Mouse (Mus musculus): ENCODE results near the gene Masp1. TPM values are rescaled to one million over a fixed set of nuclear protein-coding genes. Genes with fewer than 3 reads are reported as not detected.

The Masp1 gene
- polyA plus RNA-seq, 2 experiments: 12.4 to 14.2 TPM

GRCm38 (mm10) chr16:23516606-23517005 is 4.0 kb downstream of the Masp1 start:
- H3K9me3 ChIP-seq (ENCODE audit: control insufficient read depth, low read length): no peaks in the 10 kb centered on the region
- peaks cover 0 to 27% of the 10 kb centered on the region in 2 experiments; a peak in 2 of 4 replicates for H3K4me1 ChIP-seq (replicated peaks; ENCODE audit: control insufficient read depth in 2 of 2, insufficient read depth in 2 of 2, low read length in 1 of 2)
- no peaks in the 10 kb centered on the region for H3K36me3 ChIP-seq (replicated peaks; ENCODE audit: control insufficient read depth, insufficient read depth, low read depth)
- no peak overlapping the region for H3K4me2 ChIP-seq (ENCODE audit: low read depth)
- no peak overlapping the region for H3K27ac ChIP-seq
- no peak overlapping the region for H3K4me3 ChIP-seq (ENCODE audit: insufficient read depth in 1 of 2, low read depth in 2 of 2, low read length in 2 of 2)
- 46% methylated on average over 2 of the region's 2 CpGs for WGBS (ENCODE audit: insufficient replicate concordance)
- ATAC-seq (ENCODE audit: insufficient read depth) (no peak), DNase-seq (ENCODE audit: low read depth in 3 of 3, low spot score in 3 of 3) (no peak)
- H3K27me3 ChIP-seq (ENCODE audit: control insufficient read depth, insufficient read depth, low read length): no peaks in the 10 kb centered on the region
- TF ChIP-seq EP300 (IDR thresholded peaks at IDR 0.05; ENCODE audit: low read depth) (no peak), CTCF (IDR thresholded peaks at IDR 0.05; ENCODE audit: low read depth) (no peak)
- H3K9ac ChIP-seq (replicated peaks): no peak overlapping the region

GRCm38 (mm10) chr16:23515766-23516165 is 4.8 kb downstream of the Masp1 start:
- H3K4me1 ChIP-seq (replicated peaks; ENCODE audit: control insufficient read depth in 2 of 2, insufficient read depth in 2 of 2, low read length in 1 of 2): peaks cover 0 to 28% of the 10 kb centered on the region in 2 experiments; a peak in 2 of 4 replicates
- H3K9ac ChIP-seq (replicated peaks): no peak overlapping the region
- no peaks in the 10 kb centered on the region for H3K27me3 ChIP-seq (ENCODE audit: control insufficient read depth, insufficient read depth, low read length)
- H3K4me3 ChIP-seq (ENCODE audit: insufficient read depth in 1 of 2, low read depth in 2 of 2, low read length in 2 of 2): no peak overlapping the region
- H3K27ac ChIP-seq: no peak overlapping the region
- no peaks in the 10 kb centered on the region for H3K9me3 ChIP-seq (ENCODE audit: control insufficient read depth, low read length)
- 60% methylated on average over 3 of the region's 3 CpGs for WGBS (ENCODE audit: insufficient replicate concordance)
- peak; percentile 42 for ATAC-seq (ENCODE audit: insufficient read depth)
- no peak overlapping the region for H3K4me2 ChIP-seq (ENCODE audit: low read depth)
- no peak for TF ChIP-seq EP300 (IDR thresholded peaks at IDR 0.05; ENCODE audit: low read depth)
- no peak for TF ChIP-seq CTCF (IDR thresholded peaks at IDR 0.05; ENCODE audit: low read depth)
- H3K36me3 ChIP-seq (replicated peaks; ENCODE audit: control insufficient read depth, insufficient read depth, low read depth): no peaks in the 10 kb centered on the region
- DNase-seq (ENCODE audit: low read depth in 3 of 3, low spot score in 3 of 3): no peak

GRCm38 (mm10) chr16:23513401-23513800 is 7.2 kb downstream of the Masp1 start:
- Histone ChIP-seq H3K4me1 (replicated peaks; ENCODE audit: control insufficient read depth in 2 of 2, insufficient read depth in 2 of 2, low read length in 1 of 2) (peaks cover 0 to 32% of the 10 kb centered on the region in 2 experiments; a peak in 2 of 4 replicates), H3K4me3 (ENCODE audit: insufficient read depth in 1 of 2, low read depth in 2 of 2, low read length in 2 of 2) (no peak overlapping the region), H3K27me3 (ENCODE audit: control insufficient read depth, insufficient read depth, low read length) (no peaks in the 10 kb centered on the region), H3K4me2 (ENCODE audit: low read depth) (no peak overlapping the region), H3K9me3 (ENCODE audit: control insufficient read depth, low read length) (no peaks in the 10 kb centered on the region), H3K9ac (replicated peaks) (no peak overlapping the region), H3K36me3 (replicated peaks; ENCODE audit: control insufficient read depth, insufficient read depth, low read depth) (no peaks in the 10 kb centered on the region), H3K27ac (no peak overlapping the region)
- TF ChIP-seq EP300 (IDR thresholded peaks at IDR 0.05; ENCODE audit: low read depth) (no peak), CTCF (IDR thresholded peaks at IDR 0.05; ENCODE audit: low read depth) (no peak)
- ATAC-seq (ENCODE audit: insufficient read depth) (no peak), DNase-seq (ENCODE audit: low read depth in 3 of 3, low spot score in 3 of 3) (no peak)
- 56% methylated on average over 1 of the region's 1 CpGs for WGBS (ENCODE audit: insufficient replicate concordance)

- TF ChIP-seq EP300 (IDR thresholded peaks at IDR 0.05; ENCODE audit: low read depth) (no peak), CTCF (IDR thresholded peaks at IDR 0.05; ENCODE audit: low read depth) (no peak)
- no peak for DNase-seq (ENCODE audit: low read depth in 3 of 3, low spot score in 3 of 3)
- H3K9me3 ChIP-seq (ENCODE audit: control insufficient read depth, low read length): no peaks in the 10 kb centered on the region
- ATAC-seq (ENCODE audit: insufficient read depth): peak; percentile 55; the same call in 1 of the 2 replicates
- H3K27ac ChIP-seq: no peak overlapping the region
- 46% methylated on average over 4 of the region's 4 CpGs for WGBS (ENCODE audit: insufficient replicate concordance)
- no peak overlapping the region for H3K4me3 ChIP-seq (ENCODE audit: insufficient read depth in 1 of 2, low read depth in 2 of 2, low read length in 2 of 2)
- no peak overlapping the region for H3K4me2 ChIP-seq (ENCODE audit: low read depth)
- H3K27me3 ChIP-seq (ENCODE audit: control insufficient read depth, insufficient read depth, low read length): no peaks in the 10 kb centered on the region
- H3K4me1 ChIP-seq (replicated peaks; ENCODE audit: control insufficient read depth in 2 of 2, insufficient read depth in 2 of 2, low read length in 1 of 2): peaks cover 0 to 21% of the 10 kb centered on the region in 2 experiments; a peak in 2 of 4 replicates
- no peaks in the 10 kb centered on the region for H3K36me3 ChIP-seq (replicated peaks; ENCODE audit: control insufficient read depth, insufficient read depth, low read depth)
- no peak overlapping the region for H3K9ac ChIP-seq (replicated peaks)
Measured at GRCm38 (mm10) chr16:23511166-23511935, 9.3 kb downstream of the Masp1 start.

- Histone ChIP-seq H3K4me3 (ENCODE audit: insufficient read depth in 1 of 2, low read depth in 2 of 2, low read length in 2 of 2) (no peak overlapping the region), H3K4me2 (ENCODE audit: low read depth) (no peak overlapping the region), H3K4me1 (replicated peaks; ENCODE audit: control insufficient read depth in 2 of 2, insufficient read depth in 2 of 2, low read length in 1 of 2) (peaks cover 6 to 24% of the 10 kb centered on the region in 2 experiments), H3K9ac (replicated peaks) (no peak overlapping the region), H3K36me3 (replicated peaks; ENCODE audit: control insufficient read depth, insufficient read depth, low read depth) (no peaks in the 10 kb centered on the region), H3K9me3 (ENCODE audit: control insufficient read depth, low read length) (no peaks in the 10 kb centered on the region), H3K27ac (no peak overlapping the region), H3K27me3 (ENCODE audit: control insufficient read depth, insufficient read depth, low read length) (no peaks in the 10 kb centered on the region)
- 46% methylated on average over 11 of the region's 11 CpGs for WGBS (ENCODE audit: insufficient replicate concordance)
- TF ChIP-seq EP300 (IDR thresholded peaks at IDR 0.05; ENCODE audit: low read depth): no peak
- no peak for TF ChIP-seq CTCF (IDR thresholded peaks at IDR 0.05; ENCODE audit: low read depth)
- ATAC-seq (ENCODE audit: insufficient read depth) (peak; percentile 50), DNase-seq (ENCODE audit: low read depth in 3 of 3, low spot score in 3 of 3) (no peak)
Measured at GRCm38 (mm10) chr16:23505904-23506687, 14.5 kb downstream of the Masp1 start.
